Mouse (Mus musculus): ENCODE measurements around the gene Sp3. TPM values are rescaled to one million over a fixed set of nuclear protein-coding genes. Genes with fewer than 3 reads are reported as not detected.
A peak's percentile ranks its signal among the peaks of the same experiment; 100 is the strongest.
"Not testable (repeated sequence)": the region's sequence is repeated elsewhere in the genome, so short reads cannot be mapped to it uniquely, and the experiment has no call there.

Sp3 gene
- polyA plus RNA-seq (2012; rRNA removed): 8.7 and 8.9 TPM in 2 replicates

GRCm38 (mm10) chr2:72980337-72981074, at the start of gene Sp3:
Gene Sp3, minus strand, starts transcription at chr2:72980446.
- Histone ChIP-seq H3K27me3 (ENCODE audit: control insufficient read depth, insufficient read depth, low read length) (no peaks in the 10 kb centered on the region), H3K27ac (ENCODE audit: control insufficient read depth, insufficient read depth, low read depth, low read length) (peak within 1 kb of the TSS; percentile 99), H3K36me3 (ENCODE audit: control insufficient read depth, insufficient read depth, low read length) (no peaks in the 10 kb centered on the region), H3K4me1 (ENCODE audit: control insufficient read depth, insufficient read depth, low read length) (peaks cover 2% of the 10 kb centered on the region; the same call in 1 of the 2 replicates), H3K4me3 (ENCODE audit: control insufficient read depth, low read depth, low read length) (peak within 1 kb of the TSS; percentile 98)
- TF ChIP-seq POLR2A (IDR thresholded peaks at IDR 0.05; ENCODE audit: control insufficient read depth, low read depth, low read length) (peak; percentile 94), CTCF (IDR thresholded peaks at IDR 0.05; ENCODE audit: control insufficient read depth, insufficient read depth, insufficient replicate concordance, low read depth, low read length) (0 out of 2 replicates have a peak, but pooled peaks have one; percentile 5)

- H3K27me3 ChIP-seq (ENCODE audit: control insufficient read depth, insufficient read depth, low read length): no peaks in the 10 kb centered on the region
- H3K27ac ChIP-seq (ENCODE audit: control insufficient read depth, insufficient read depth, low read depth, low read length): no peak overlapping the region
- H3K36me3 ChIP-seq (ENCODE audit: control insufficient read depth, insufficient read depth, low read length): no peaks in the 10 kb centered on the region
- H3K4me1 ChIP-seq (ENCODE audit: control insufficient read depth, insufficient read depth, low read length): no peaks in the 10 kb centered on the region
- no peak for TF ChIP-seq CTCF (IDR thresholded peaks at IDR 0.05; ENCODE audit: control insufficient read depth, insufficient read depth, insufficient replicate concordance, low read depth, low read length)
- no peak for TF ChIP-seq POLR2A (IDR thresholded peaks at IDR 0.05; ENCODE audit: control insufficient read depth, low read depth, low read length)
- H3K4me3 ChIP-seq (ENCODE audit: control insufficient read depth, low read depth, low read length): no peak overlapping the region
Observed at GRCm38 (mm10) chr2:73029846-73030245, 49.6 kb upstream of the Sp3 start.

DNA sequence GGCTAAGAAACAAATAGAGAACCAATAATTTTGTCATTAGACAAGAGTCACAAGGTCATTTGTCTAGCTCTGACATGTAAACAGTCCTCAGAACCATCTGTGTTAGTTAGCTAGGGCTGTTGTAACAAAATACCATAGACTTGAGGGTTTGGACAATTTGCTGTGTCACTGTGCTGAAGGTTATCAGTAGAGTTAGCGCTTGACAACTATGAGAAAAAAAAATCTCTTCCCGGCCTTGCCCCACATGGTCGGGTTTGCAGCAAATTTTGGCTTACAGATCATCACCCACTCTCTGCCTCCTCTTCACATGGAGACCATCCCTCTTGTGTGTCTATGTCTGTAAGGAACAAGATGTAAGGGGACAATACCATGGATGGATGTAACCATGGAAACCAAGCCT, 47.8 kb upstream of the Sp3 start:
- H3K4me1 ChIP-seq (ENCODE audit: control insufficient read depth, insufficient read depth, low read length): no peaks in the 10 kb centered on the region
- no peak overlapping the region for H3K4me3 ChIP-seq (ENCODE audit: control insufficient read depth, low read depth, low read length)
- no peaks in the 10 kb centered on the region for H3K27me3 ChIP-seq (ENCODE audit: control insufficient read depth, insufficient read depth, low read length)
- no peak overlapping the region for H3K27ac ChIP-seq (ENCODE audit: control insufficient read depth, insufficient read depth, low read depth, low read length)
- no peak for TF ChIP-seq POLR2A (IDR thresholded peaks at IDR 0.05; ENCODE audit: control insufficient read depth, low read depth, low read length)
- TF ChIP-seq CTCF (IDR thresholded peaks at IDR 0.05; ENCODE audit: control insufficient read depth, insufficient read depth, insufficient replicate concordance, low read depth, low read length): no peak
- H3K36me3 ChIP-seq (ENCODE audit: control insufficient read depth, insufficient read depth, low read length): no peaks in the 10 kb centered on the region

DNA sequence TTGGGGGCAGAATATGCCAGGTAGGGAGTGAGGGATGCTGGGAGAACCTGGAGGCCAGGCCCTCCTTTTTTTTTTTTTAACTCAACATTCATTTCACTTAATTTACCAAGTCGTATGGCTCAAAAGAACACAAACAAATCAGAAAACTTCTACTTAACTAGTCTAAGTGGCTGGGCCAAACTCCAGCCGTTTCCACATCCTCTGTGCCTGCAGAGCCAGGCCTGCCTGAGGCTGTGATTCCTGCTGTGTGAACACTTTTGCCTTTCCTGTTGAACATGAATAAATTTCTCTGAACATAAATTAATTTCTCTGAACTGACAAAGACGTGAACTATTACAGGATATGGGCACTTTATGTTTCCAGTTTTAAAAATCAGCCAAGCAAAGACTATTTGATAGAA, 46.9 kb upstream of the Sp3 start:
- Histone ChIP-seq H3K4me3 (ENCODE audit: control insufficient read depth, low read depth, low read length) (no peak overlapping the region), H3K27me3 (ENCODE audit: control insufficient read depth, insufficient read depth, low read length) (no peaks in the 10 kb centered on the region), H3K4me1 (ENCODE audit: control insufficient read depth, insufficient read depth, low read length) (no peaks in the 10 kb centered on the region), H3K27ac (ENCODE audit: control insufficient read depth, insufficient read depth, low read depth, low read length) (no peak overlapping the region), H3K36me3 (ENCODE audit: control insufficient read depth, insufficient read depth, low read length) (no peaks in the 10 kb centered on the region)
- TF ChIP-seq POLR2A (IDR thresholded peaks at IDR 0.05; ENCODE audit: control insufficient read depth, low read depth, low read length) (no peak), CTCF (IDR thresholded peaks at IDR 0.05; ENCODE audit: control insufficient read depth, insufficient read depth, insufficient replicate concordance, low read depth, low read length) (no peak)

GRCm38 (mm10) chr2:73023803-73024202, 43.6 kb upstream of the Sp3 start:
- no peaks in the 10 kb centered on the region for H3K36me3 ChIP-seq (ENCODE audit: control insufficient read depth, insufficient read depth, low read length)
- H3K4me1 ChIP-seq (ENCODE audit: control insufficient read depth, insufficient read depth, low read length): no peaks in the 10 kb centered on the region
- TF ChIP-seq CTCF (IDR thresholded peaks at IDR 0.05; ENCODE audit: control insufficient read depth, insufficient read depth, insufficient replicate concordance, low read depth, low read length): no peak
- no peak for TF ChIP-seq POLR2A (IDR thresholded peaks at IDR 0.05; ENCODE audit: control insufficient read depth, low read depth, low read length)
- H3K27me3 ChIP-seq (ENCODE audit: control insufficient read depth, insufficient read depth, low read length): no peaks in the 10 kb centered on the region
- no peak overlapping the region for H3K4me3 ChIP-seq (ENCODE audit: control insufficient read depth, low read depth, low read length)
- no peak overlapping the region for H3K27ac ChIP-seq (ENCODE audit: control insufficient read depth, insufficient read depth, low read depth, low read length)

- H3K36me3 ChIP-seq (ENCODE audit: control insufficient read depth, insufficient read depth, low read length): no peaks in the 10 kb centered on the region
- TF ChIP-seq POLR2A (IDR thresholded peaks at IDR 0.05; ENCODE audit: control insufficient read depth, low read depth, low read length) (no peak), CTCF (IDR thresholded peaks at IDR 0.05; ENCODE audit: control insufficient read depth, insufficient read depth, insufficient replicate concordance, low read depth, low read length) (no peak)
- no peaks in the 10 kb centered on the region for H3K27me3 ChIP-seq (ENCODE audit: control insufficient read depth, insufficient read depth, low read length)
- H3K27ac ChIP-seq (ENCODE audit: control insufficient read depth, insufficient read depth, low read depth, low read length): no peak overlapping the region
- H3K4me1 ChIP-seq (ENCODE audit: control insufficient read depth, insufficient read depth, low read length): no peaks in the 10 kb centered on the region
- H3K4me3 ChIP-seq (ENCODE audit: control insufficient read depth, low read depth, low read length): no peak overlapping the region
Observed at GRCm38 (mm10) chr2:73021046-73021445, 40.8 kb upstream of the Sp3 start.

DNA sequence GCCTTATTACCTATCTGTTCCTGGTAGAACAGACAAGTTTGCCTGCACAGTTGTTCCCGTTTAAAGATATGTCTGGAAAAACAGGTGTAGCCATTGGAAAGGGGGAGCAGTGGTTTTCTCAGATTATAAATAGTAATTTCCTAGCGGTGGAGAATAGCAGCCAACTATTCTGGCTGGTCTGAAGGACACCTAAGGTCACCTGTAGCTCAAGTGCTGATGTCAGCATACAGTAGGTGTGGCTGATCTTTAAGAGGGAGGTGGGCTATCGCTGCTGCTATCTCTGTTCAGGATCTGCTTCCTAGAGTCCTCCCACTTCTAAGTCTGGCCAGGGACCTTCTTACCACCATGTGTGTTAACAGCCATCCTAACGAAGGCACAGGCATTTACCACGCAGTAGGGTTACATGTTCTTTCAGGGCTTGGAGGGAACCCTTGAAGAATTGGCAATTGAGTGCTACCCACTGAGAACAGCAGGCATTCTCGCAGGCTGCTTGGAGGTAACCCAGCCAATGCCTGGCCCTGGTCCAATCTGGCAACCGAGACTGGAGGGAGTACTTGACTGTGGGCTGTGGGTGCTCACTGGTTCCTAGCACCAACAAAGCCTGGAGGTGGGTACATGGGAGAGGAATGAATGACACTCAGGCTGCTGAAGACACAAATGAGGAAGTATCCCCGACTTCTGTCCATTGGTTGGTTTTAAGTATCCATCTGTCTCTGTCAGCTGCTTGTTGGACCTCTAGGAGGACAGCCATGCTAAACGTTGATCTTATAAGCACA, 39.3 kb upstream of the Sp3 start:
- H3K27ac ChIP-seq (ENCODE audit: control insufficient read depth, insufficient read depth, low read depth, low read length): no peak overlapping the region
- H3K27me3 ChIP-seq (ENCODE audit: control insufficient read depth, insufficient read depth, low read length): no peaks in the 10 kb centered on the region
- no peaks in the 10 kb centered on the region for H3K4me1 ChIP-seq (ENCODE audit: control insufficient read depth, insufficient read depth, low read length)
- no peak for TF ChIP-seq CTCF (IDR thresholded peaks at IDR 0.05; ENCODE audit: control insufficient read depth, insufficient read depth, insufficient replicate concordance, low read depth, low read length)
- TF ChIP-seq POLR2A (IDR thresholded peaks at IDR 0.05; ENCODE audit: control insufficient read depth, low read depth, low read length): no peak
- H3K4me3 ChIP-seq (ENCODE audit: control insufficient read depth, low read depth, low read length): no peak overlapping the region
- no peaks in the 10 kb centered on the region for H3K36me3 ChIP-seq (ENCODE audit: control insufficient read depth, insufficient read depth, low read length)

DNA sequence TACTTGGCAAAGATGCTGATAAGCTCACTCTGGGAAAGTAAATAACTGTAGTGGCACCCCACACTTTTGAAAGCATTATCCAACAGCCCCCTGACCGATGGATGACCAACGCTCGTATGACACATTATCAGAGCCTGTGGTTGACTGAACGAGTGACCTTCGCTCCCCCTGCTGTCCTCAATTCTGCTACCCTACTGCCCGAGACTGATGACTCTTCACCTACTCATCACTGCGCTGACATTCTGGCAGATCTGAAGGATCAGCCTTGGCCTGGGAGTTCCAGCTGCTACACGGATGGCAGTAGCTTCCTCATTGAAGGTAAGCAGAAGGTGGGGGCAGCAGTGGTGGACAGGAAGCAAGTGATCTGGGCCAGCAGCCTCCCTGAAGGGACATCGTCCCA, 33.8 kb upstream of the Sp3 start:
- H3K27me3 ChIP-seq (ENCODE audit: control insufficient read depth, insufficient read depth, low read length); H3K4me1 ChIP-seq (ENCODE audit: control insufficient read depth, insufficient read depth, low read length); H3K4me3 ChIP-seq (ENCODE audit: control insufficient read depth, low read depth, low read length); H3K36me3 ChIP-seq (ENCODE audit: control insufficient read depth, insufficient read depth, low read length); H3K27ac ChIP-seq (ENCODE audit: control insufficient read depth, insufficient read depth, low read depth, low read length): not testable (repeated sequence)
